Mouse (Mus musculus) spleen, postnatal 4 days (tissue): ENCODE measurements around the gene Btg2.
A peak's percentile ranks its signal among the peaks of the same experiment; 100 is the strongest.

Experiments used
- DNase-seq, 2 experiments: peaks; one replicate each; pipeline ENCODE4 v3.0.0; 2022; ENCODE audit warnings: low spot score in 2 of 2

Btg2 gene

GRCm38 (mm10) chr1:134078061-134078795, 692 bp downstream of the Btg2 start:
- peak; percentile 75 to 80 for DNase-seq

- DNase-seq: peak; percentile 56 to 77
Observed at GRCm38 (mm10) chr1:134077389-134078060, 1.4 kb downstream of the Btg2 start.

GRCm38 (mm10) chr1:134076789-134077188, 2.1 kb downstream of the Btg2 start:
- DNase-seq: no peak

GRCm38 (mm10) chr1:134075532-134075931, 3.4 kb downstream of the Btg2 start:
- DNase-seq: no peak

DNA sequence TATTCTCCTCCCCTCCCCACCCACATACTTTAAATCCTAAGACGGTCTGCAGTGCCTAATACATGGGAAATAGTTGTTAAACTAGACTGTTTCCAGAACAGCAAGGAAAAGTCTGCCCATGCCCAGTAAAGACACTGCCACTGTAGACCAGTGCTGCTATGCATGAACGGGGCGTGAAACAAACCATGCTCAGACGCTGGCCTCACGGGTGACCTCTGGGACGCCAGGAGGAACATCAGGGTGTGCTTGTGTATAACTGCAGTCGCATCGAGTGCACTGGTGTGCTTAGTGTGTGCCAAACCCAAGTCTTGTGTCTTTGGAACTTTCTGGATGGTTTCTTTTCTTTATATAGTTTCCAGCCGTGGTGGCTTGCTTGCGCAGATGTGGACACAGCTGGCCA, 4.3 kb downstream of the Btg2 start:
- DNase-seq: peak in 1 of 2 experiments; percentile 31

GRCm38 (mm10) chr1:134074184-134074583, 4.7 kb downstream of the Btg2 start:
- DNase-seq: no peak

- no peak for DNase-seq
Observed at GRCm38 (mm10) chr1:134073658-134074057, 5.3 kb downstream of the Btg2 start.

DNA sequence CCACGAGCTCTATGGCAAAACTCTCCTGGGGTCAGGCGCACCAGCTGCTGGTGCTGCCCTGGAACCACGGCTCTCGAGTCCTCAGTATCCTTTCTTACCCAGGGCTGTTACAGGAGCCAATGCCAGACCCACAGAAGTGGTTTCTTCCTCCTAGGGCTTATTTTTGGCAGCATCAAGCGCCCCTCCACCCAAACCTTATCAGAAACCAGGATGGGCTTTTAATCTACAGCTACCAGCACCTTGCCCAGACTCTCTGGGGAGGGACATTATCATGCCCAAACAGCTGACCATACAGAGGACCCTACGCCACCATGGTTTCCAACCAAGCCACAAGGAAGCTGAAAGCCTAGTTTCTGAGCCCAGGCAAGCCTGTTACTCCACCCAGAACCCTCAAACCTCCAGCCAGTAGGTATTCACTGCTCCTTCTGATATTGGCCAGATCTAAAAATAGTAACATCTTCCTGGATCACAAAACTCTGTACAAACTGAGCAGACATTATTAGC, 5.8 kb downstream of the Btg2 start:
- DNase-seq: peak; percentile 77 to 78

DNA sequence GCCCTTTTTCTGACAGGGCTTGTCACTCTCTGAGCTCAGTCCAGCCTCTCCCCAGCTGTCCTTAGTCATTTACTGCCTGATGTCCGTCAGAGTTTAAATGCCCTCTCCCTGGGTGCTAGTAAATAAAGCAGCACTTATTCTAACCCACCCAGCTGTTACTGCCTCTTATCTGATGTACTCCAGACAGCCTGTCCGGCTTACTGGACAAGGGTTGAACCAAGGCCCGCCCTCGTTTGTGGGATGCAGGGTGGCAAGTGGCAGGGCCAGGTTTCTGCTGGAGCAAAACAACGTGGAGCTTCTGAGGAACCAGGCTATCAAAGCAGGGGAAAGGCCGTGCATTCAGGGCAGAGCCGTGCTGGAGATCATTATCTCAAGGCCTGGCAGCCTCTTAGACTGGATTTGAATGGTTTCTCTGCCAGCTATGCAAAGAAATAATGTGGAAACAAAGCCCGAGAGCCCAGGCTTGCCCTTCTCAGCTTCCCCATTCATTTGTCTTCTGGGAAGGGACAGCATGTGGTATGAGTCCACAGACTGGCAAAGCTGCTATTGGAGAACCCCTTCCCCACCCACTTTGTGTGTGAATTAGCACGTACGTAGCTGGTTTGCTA, 7.4 kb downstream of the Btg2 start:
- DNase-seq: peak in 1 of 2 experiments; percentile 28

- DNase-seq: no peak
Observed at GRCm38 (mm10) chr1:134070099-134070669, 8.7 kb downstream of the Btg2 start.

DNA sequence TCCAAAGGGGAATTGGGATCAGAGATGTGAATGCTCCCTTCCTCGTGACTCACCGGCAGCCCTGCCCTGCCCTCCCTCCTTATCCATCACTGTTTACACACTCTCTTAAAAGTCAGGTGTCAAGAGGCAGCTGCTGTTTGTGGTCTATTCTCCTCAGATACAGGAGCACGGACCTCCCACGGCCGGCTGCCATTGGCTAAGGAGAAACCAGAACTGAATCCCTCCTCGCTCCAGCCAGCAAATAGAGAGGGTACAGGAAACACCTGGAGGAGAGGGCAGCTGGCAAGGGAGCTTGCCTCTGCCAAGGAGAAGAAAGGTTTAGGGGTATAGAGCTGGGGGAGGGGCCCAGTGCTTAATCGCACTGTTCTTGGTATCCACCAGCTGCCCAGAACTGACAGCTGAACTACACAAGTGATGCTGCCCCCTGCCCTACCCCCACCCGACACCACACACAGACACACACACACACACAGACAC, 11.7 kb downstream of the Btg2 start:
- peak in 1 of 2 experiments; percentile 59 for DNase-seq

DNA sequence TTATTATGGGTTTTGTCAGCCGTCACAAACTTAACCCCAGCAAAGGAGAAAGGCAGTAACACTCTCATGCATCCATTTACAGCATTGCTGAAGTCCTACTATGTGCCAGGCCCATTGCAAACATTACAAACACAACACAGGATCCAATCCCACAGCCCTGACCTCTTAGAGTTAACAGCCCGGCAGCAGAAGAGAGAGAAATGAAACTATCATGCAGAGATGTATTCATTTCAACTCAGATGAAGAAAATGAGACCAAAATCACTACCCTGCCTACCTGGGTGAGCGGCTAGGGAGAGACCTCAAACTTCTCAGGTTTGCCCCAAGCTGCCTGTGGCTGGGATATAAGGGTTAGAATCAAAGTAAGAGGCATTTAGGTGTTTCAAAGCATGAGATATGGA, 12.4 kb downstream of the Btg2 start:
- DNase-seq: no peak

- peak; percentile 55 to 75 for DNase-seq
Observed at GRCm38 (mm10) chr1:134065241-134065809, 13.6 kb downstream of the Btg2 start.

DNA sequence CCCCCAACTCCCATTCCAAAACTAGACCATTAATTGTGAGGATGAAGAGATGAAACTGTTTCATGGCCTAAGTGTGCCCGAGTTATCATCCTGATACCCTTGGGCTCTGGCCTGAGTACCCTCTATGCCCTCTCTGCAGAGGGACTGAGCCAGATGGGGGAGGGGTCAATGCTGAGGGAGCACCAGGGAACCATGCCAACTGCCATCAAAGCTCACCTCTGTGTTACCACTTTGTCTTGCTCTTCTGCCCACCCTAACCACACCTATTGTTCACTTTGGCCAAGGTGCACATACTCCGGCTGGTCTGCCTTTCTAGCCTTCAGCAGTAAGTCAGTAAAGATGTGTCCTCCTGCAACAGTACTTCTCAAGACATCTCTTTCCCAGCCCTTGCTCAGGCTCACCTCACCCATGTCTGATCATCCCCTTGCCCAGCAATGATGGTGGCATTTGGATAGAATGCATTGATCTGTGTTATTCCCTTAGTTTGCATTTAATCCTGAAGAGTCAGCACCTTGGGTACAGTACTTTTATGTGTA, 14.6 kb downstream of the Btg2 start:
- DNase-seq: peak in 1 of 2 experiments; percentile 64

DNA sequence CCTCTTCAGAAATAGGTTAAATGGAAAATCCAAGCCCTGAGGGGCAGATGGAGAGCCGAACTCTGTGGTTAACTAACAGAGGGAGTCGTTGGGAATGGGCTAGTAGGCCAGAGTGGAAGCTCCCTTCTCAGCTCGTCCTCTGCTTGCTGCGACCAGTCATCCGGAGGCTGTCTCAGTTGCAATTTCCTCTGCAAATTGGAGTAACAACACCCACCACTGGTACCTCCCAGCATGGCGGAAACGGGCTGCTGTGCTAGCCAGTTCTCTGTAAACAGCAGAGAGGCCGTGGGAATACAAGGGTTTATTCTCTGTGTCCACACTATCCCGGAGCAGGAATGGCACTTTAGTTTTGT, 15.2 kb downstream of the Btg2 start:
- DNase-seq: peak; percentile 61 to 79

GRCm38 (mm10) chr1:134063086-134063772, 15.7 kb downstream of the Btg2 start:
- DNase-seq: peak; percentile 75 to 85

GRCm38 (mm10) chr1:134062411-134063085, 16.4 kb downstream of the Btg2 start:
- DNase-seq: no peak

DNA sequence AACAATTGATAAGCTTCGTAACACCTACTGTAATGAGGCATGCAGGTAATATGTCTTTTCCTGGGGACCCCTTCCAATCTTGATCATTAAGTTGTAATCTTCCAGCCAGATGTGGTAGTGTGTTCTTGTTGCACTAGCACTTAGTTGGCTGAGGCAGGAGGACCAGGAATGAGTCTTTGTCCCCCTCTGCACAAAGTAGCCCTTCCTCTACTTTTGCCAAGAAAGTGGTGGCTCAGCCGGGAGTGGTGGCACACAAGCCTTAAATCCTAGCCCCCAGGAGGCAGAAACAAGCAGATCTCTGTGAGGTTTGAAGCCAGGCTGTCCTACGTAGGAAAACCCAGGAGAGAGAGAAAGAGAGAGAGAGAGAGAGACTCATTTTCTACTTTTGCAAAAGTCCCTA, 17.0 kb downstream of the Btg2 start:
- DNase-seq: no peak

- peak; percentile 92 for DNase-seq
Observed at GRCm38 (mm10) chr1:134060849-134061569, 17.9 kb downstream of the Btg2 start.
